9 mouse cellular contexts compared by ENCODE assay signal in the genomic region with DNA sequence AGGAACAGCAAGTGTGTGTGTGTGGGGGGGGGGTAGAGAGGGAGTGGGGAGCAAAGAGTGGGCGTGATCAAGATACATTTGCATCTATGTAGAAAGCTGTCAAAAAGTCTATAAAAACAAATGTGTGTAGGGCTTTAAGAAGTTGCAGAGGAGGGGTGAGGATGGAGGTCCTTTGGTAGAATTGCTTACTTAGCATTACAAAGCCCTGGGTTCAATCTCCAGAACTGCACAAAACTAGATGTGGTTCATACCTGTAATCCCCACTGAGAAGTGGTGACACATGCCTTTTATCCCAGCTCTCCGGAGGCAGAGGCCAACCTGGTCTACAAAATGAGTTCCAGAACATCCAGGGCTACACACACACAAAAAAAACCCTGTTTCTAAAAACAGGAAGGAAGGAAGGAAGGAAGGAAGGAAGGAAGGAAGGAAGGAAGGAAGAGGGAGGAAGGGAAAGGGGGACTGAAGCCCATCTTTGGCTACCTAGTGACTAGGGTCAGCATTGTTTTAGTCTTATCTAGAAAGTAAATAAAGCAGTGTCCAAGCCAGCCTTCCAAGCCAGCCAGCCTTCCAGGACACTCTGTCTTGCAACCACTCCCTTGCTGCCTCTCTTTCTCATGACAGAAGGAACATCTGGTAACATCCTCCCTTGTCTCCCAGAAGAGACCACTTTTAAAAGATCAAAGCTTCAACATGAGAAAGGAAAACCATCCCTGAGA. TPM values are rescaled to one million over a fixed set of nuclear protein-coding genes. Genes with fewer than 3 reads are reported as not detected.
A peak's percentile ranks its signal among the peaks of the same experiment; 100 is the strongest.
DNase-seq lines count a peak whose midpoint lies in the region; ATAC-seq and TF ChIP-seq lines count a peak whose summit lies in the region.
"Had no signal": no experiment of that assay in that cellular context is flagged by ENCODE, and none has a peak within 500 bp of the region (broad histone marks: within the 10 kb centered on the region; RNA-seq: fewer than 3 reads in every experiment).

No protein-coding gene starts in this region.

- H3K4me3 ChIP-seq in kidney, postnatal 0 days (replicated peaks; ENCODE audit: low read depth, low read length), result no peak overlapping the region
- no peak overlapping the region for H3K4me3 ChIP-seq in forebrain, embryonic 11.5 days (ENCODE audit: low read depth, low read length)
- peak overlapping the region; percentile 61; the same call in 1 of the 2 replicates for H3K4me3 ChIP-seq in limb, embryonic 12.5 days (replicated peaks)
- peak overlapping the region; percentile 77 for H3K4me3 ChIP-seq in neural tube, embryonic 13.5 days

- H3K27ac ChIP-seq in kidney, postnatal 0 days, result no peak overlapping the region
- no peak overlapping the region for H3K27ac ChIP-seq in forebrain, embryonic 11.5 days (ENCODE audit: low read depth, low read length)
- H3K27ac ChIP-seq in limb, embryonic 12.5 days, result no peak overlapping the region
- H3K27ac ChIP-seq in neural tube, embryonic 13.5 days (replicated peaks), result no peak overlapping the region

- no peak for ATAC-seq in kidney, postnatal 0 days (replicated peaks; ENCODE audit: low FRiP score, low read depth)
- no peak for ATAC-seq in forebrain, embryonic 11.5 days (replicated peaks; ENCODE audit: low FRiP score)
- no peak for ATAC-seq in limb, embryonic 12.5 days (ENCODE audit: insufficient number of reproducible peaks, insufficient read depth, low FRiP score, low TSS enrichment, low read depth)
- no peak for ATAC-seq in neural tube, embryonic 13.5 days (ENCODE audit: low read depth)

- no peak overlapping the region for H3K9ac ChIP-seq in kidney, postnatal 0 days (ENCODE audit: low read depth, low read length)
- H3K9ac ChIP-seq in forebrain, embryonic 11.5 days (ENCODE audit: low read length), result no peak overlapping the region
- no peak overlapping the region for H3K9ac ChIP-seq in limb, embryonic 12.5 days (replicated peaks)
- H3K9ac ChIP-seq in neural tube, embryonic 13.5 days, result 0 out of 2 replicates have a peak overlapping the region, but pooled peaks have one; percentile 81

- DNase-seq in kidney, postnatal 0 days (ENCODE audit: low spot score), result no peak
- DNase-seq in kidney, postnatal 25 days, result no peak
- no peak for DNase-seq in forebrain, embryonic 11.5 days (ENCODE audit: low spot score)
- DNase-seq in cerebellum, postnatal 36 days, result no peak
- DNase-seq in testis, postnatal 14 days (ENCODE audit: low spot score), result no peak
- no peak for DNase-seq in urinary bladder, adult 18-20 months (ENCODE audit: low spot score in 2 of 2)
- DNase-seq: right cerebral cortex, postnatal 4 days had no signal

- no peaks in the 10 kb centered on the region for H3K9me3 ChIP-seq in kidney, postnatal 0 days (replicated peaks; ENCODE audit: low read length)
- H3K9me3 ChIP-seq in forebrain, embryonic 11.5 days (ENCODE audit: control insufficient read depth, low read length), result no peaks in the 10 kb centered on the region
- no peaks in the 10 kb centered on the region for H3K9me3 ChIP-seq in limb, embryonic 12.5 days
- no peaks in the 10 kb centered on the region for H3K9me3 ChIP-seq in neural tube, embryonic 13.5 days

- H3K36me3 ChIP-seq in kidney, postnatal 0 days (ENCODE audit: insufficient read depth, low read length), result no peaks in the 10 kb centered on the region
- no peaks in the 10 kb centered on the region for H3K36me3 ChIP-seq in forebrain, embryonic 11.5 days (ENCODE audit: control insufficient read depth, insufficient read depth, low read length)
- H3K36me3 ChIP-seq in limb, embryonic 12.5 days, result peaks cover 8% of the 10 kb centered on the region
- H3K36me3 ChIP-seq in neural tube, embryonic 13.5 days, result no peaks in the 10 kb centered on the region

- 92% methylated on average over 2 of the region's 2 CpGs for WGBS in kidney, postnatal 0 days
- WGBS in forebrain, embryonic 11.5 days, result 79% methylated on average over 2 of the region's 2 CpGs
- 81% methylated on average over 2 of the region's 2 CpGs for WGBS in limb, embryonic 12.5 days
- 81% methylated on average over 2 of the region's 2 CpGs for WGBS in neural tube, embryonic 13.5 days

- no peak for TF ChIP-seq CTCF in kidney, postnatal 0 days (IDR thresholded peaks at IDR 0.05; ENCODE audit: low read depth)

- no peaks in the 10 kb centered on the region for H3K27me3 ChIP-seq in kidney, postnatal 0 days (ENCODE audit: insufficient read depth, low read length)
- H3K27me3 ChIP-seq in forebrain, embryonic 11.5 days (ENCODE audit: control insufficient read depth, insufficient read depth, low read length), result no peaks in the 10 kb centered on the region
- no peaks in the 10 kb centered on the region for H3K27me3 ChIP-seq in limb, embryonic 12.5 days
- peaks cover 14% of the 10 kb centered on the region for H3K27me3 ChIP-seq in neural tube, embryonic 13.5 days

- H3K4me2 ChIP-seq in kidney, postnatal 0 days (ENCODE audit: low read length), result peak overlapping the region; percentile 95
- peak overlapping the region; percentile 95 for H3K4me2 ChIP-seq in forebrain, embryonic 11.5 days (ENCODE audit: low read depth, low read length, severe bottlenecking)
- H3K4me2 ChIP-seq in limb, embryonic 12.5 days, result peak overlapping the region; percentile 95
- H3K4me2 ChIP-seq in neural tube, embryonic 13.5 days, result peak overlapping the region; percentile 91

- peaks cover 32% of the 10 kb centered on the region for H3K4me1 ChIP-seq in kidney, postnatal 0 days (replicated peaks; ENCODE audit: insufficient read depth, low read length)
- H3K4me1 ChIP-seq in forebrain, embryonic 11.5 days (replicated peaks; ENCODE audit: control insufficient read depth, insufficient read depth, low read length), result peaks cover 16% of the 10 kb centered on the region
- H3K4me1 ChIP-seq in limb, embryonic 12.5 days (replicated peaks), result peaks cover 64% of the 10 kb centered on the region
- peaks cover 56% of the 10 kb centered on the region for H3K4me1 ChIP-seq in neural tube, embryonic 13.5 days (replicated peaks)

RNA-seq across cellular contexts. Expression of gene Shb, which starts 5.3 kb away (rescaled TPM):
- 5.4 and 6.6 TPM in 2 replicates for polyA plus RNA-seq in kidney, postnatal 0 days (2015; fragmentation: Nextera tagmentation; extraction: Ambion mirVana)
- polyA plus RNA-seq in forebrain, embryonic 11.5 days (2014; fragmentation: Nextera tagmentation; extraction: Ambion mirVana), result 8.2 and 9.7 TPM in 2 replicates
- 6.6 and 8.3 TPM in 2 replicates for polyA plus RNA-seq in limb, embryonic 12.5 days (2016; fragmentation: Nextera tagmentation; extraction: Ambion mirVana)
- 4.0 and 4.2 TPM in 2 replicates for polyA plus RNA-seq in neural tube, embryonic 13.5 days (2015; fragmentation: Nextera tagmentation; extraction: Ambion mirVana)

Comparison
In these comparisons a context has a peak if more than half of its experiments do, and no peak if none do; other contexts are left out.
1. H3K4me3 ChIP-seq: peak in limb, embryonic 12.5 days (single experiment) and neural tube, embryonic 13.5 days (single experiment); none in kidney, postnatal 0 days (single experiment) and forebrain, embryonic 11.5 days (single experiment).
2. Peak in every context shown above with its lines, with median percentiles within 50 percentile points of each other: H3K4me2 ChIP-seq.